Mouse (Mus musculus) hindbrain, embryonic 12.5 days (tissue): ENCODE results near the gene Thumpd1. TPM values are rescaled to one million over a fixed set of nuclear protein-coding genes. Genes with fewer than 3 reads are reported as not detected.

Experiments
- ATAC-seq: fragments of 200-750 bp; cut with Nextera tagmentation; 2 replicates; pipeline ENCODE4 v1.8.0; 2017; ENCODE audit warnings: moderate TSS enrichment; ENCODE audit not compliant: low FRiP score
- H3K27ac ChIP-seq: fragments of 300-500 bp; sonication (generic); 2 replicates; pipeline ENCODE4 v1.5.1; 2016; ENCODE audit warnings: mild to moderate bottlenecking
- H3K27me3 ChIP-seq: fragments of 300-500 bp; sonication (generic); 2 replicates; pipeline ENCODE4 v1.6.1; 2016; ENCODE audit warnings: mild to moderate bottlenecking
- H3K36me3 ChIP-seq: fragments of 300-500 bp; sonication (generic); 2 replicates; pipeline ENCODE4 v1.6.1; 2016; ENCODE audit warnings: mild to moderate bottlenecking
- H3K4me1 ChIP-seq: fragments of 300-500 bp; sonication (generic); 2 replicates; pipeline ENCODE4 v1.6.1; 2016
- H3K4me2 ChIP-seq: fragments of 300-500 bp; sonication (generic); replicated peaks from 2 replicates; pipeline ENCODE4 v1.6.1; 2016; ENCODE audit warnings: mild to moderate bottlenecking
- H3K4me3 ChIP-seq: fragments of 300-500 bp; sonication (generic); 2 replicates; pipeline ENCODE4 v1.5.1; 2016; ENCODE audit warnings: mild to moderate bottlenecking
- H3K9ac ChIP-seq: fragments of 300-500 bp; sonication (generic); 2 replicates; pipeline ENCODE4 v1.6.1; 2016; ENCODE audit warnings: mild to moderate bottlenecking, moderate library complexity
- H3K9me3 ChIP-seq: fragments of 300-500 bp; sonication (generic); replicated peaks from 2 replicates; pipeline ENCODE4 v1.6.1; 2016; ENCODE audit warnings: mild to moderate bottlenecking
- WGBS: fragments of 180-500 bp; shearing (Covaris S2); methylation state at CpG from one replicate; pipeline ENCODE4 v1.1.7; 2016; 5-methylcytosine and 5-hydroxymethylcytosine counted together
- polyA plus RNA-seq: library from polyadenylated mRNA; unstranded; fragments of >200 nt; fragmentation: Nextera tagmentation; extraction: Ambion mirVana; gene quantifications from 2 replicates; pipeline ENCODE4 v1.2.1, GENCODE M21; 2016

Gene Thumpd1
- polyA plus RNA-seq, 1 experiment from 2014 or later = 87.7 TPM

DNA sequence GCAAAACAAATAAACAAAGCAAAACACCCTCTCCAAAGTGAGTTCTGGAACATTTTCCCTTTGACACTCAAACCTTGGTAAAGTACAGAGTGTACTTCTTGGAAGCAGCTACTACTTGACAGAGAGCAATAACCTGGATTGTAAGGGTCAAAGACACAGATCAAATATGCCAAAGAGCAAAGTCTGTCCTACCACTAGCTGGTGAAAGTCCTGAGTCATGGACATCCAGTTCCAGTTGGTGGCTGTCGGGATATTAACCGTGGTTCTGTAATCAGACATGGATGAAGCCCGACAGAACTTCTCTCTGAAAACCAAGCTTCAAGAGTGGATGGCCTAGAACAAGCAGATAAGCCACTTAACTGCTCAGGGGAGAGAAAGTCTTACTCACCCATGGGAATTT, 52.7 kb downstream of the Thumpd1 start:
- no peak overlapping the region for H3K9ac ChIP-seq
- no peak overlapping the region for H3K4me2 ChIP-seq
- no peaks in the 10 kb centered on the region for H3K36me3 ChIP-seq
- no peaks in the 10 kb centered on the region for H3K9me3 ChIP-seq
- H3K27ac ChIP-seq = no peak overlapping the region
- no peak for ATAC-seq
- 89% methylated on average over 3 of the region's 3 CpGs for WGBS
- no peaks in the 10 kb centered on the region for H3K4me1 ChIP-seq
- no peak overlapping the region for H3K4me3 ChIP-seq
- no peaks in the 10 kb centered on the region for H3K27me3 ChIP-seq

Other genes starting within 250 kb of the Thumpd1 start
- gene Umod, start 241.5 kb downstream of the Thumpd1 start, polyA plus RNA-seq = not detected in 2 replicates
- not detected in 2 replicates for gene Acsm5, start 201.3 kb downstream of the Thumpd1 start, polyA plus RNA-seq
- 0.17 and 0.43 TPM in 2 replicates for gene Pdilt, start 197.3 kb downstream of the Thumpd1 start, polyA plus RNA-seq
- not detected in 2 replicates for gene Acsm2, start 166.5 kb downstream of the Thumpd1 start, polyA plus RNA-seq
- not detected in 2 replicates for gene Acsm1, start 113.8 kb downstream of the Thumpd1 start, polyA plus RNA-seq
- gene Acsm4, start 30.8 kb downstream of the Thumpd1 start, polyA plus RNA-seq = not detected in 2 replicates
- gene Acsm3, start 40.1 kb upstream of the Thumpd1 start, polyA plus RNA-seq = 0.14 and 0.23 TPM in 2 replicates
- 20.4 and 22.8 TPM in 2 replicates for gene Rexo5, start 73.2 kb upstream of the Thumpd1 start, polyA plus RNA-seq
- 27.2 and 27.5 TPM in 2 replicates for gene Eri2, start 73.3 kb upstream of the Thumpd1 start, polyA plus RNA-seq
- gene Lyrm1, start 175.1 kb upstream of the Thumpd1 start, polyA plus RNA-seq = 14.0 and 15.2 TPM in 2 replicates
- gene Dcun1d3, start 175.5 kb upstream of the Thumpd1 start, polyA plus RNA-seq = 16.5 and 20.0 TPM in 2 replicates